Mouse (Mus musculus) MEL (cell line): ENCODE measurements around the gene Rxrb.

Experiments
- BHLHE40 ChIP-seq: IDR thresholded peaks from 2 replicates; pipeline ENCODE4 v1.6.1; 2012; ENCODE audit warnings: low read depth, mild to moderate bottlenecking, inconsistent platforms, low read length, improper control_type of control experiment, borderline replicate concordance
- CTCF ChIP-seq, 3 experiments: IDR thresholded peaks in 2 of 3; conservative IDR thresholded peaks in 1 of 3; 2 replicates each; pipeline ENCODE4 v1.5.1; 2011 to 2012; ENCODE audit warnings: low read length in 3 of 3, low read depth in 2 of 3, mild to moderate bottlenecking in 2 of 3, improper control_type of control experiment in 1 of 3, inconsistent platforms in 1 of 3, mixed read lengths in 1 of 3, moderate library complexity in 1 of 3; ENCODE audit not compliant: control insufficient read depth in 1 of 3, insufficient read depth in 1 of 3, poor library complexity in 1 of 3, severe bottlenecking in 1 of 3
- EP300 ChIP-seq, 2 experiments: IDR thresholded peaks; 2 replicates each; pipeline ENCODE4 v1.6.1; 2011; ENCODE audit warnings: improper control_type of control experiment in 2 of 2, low read length in 2 of 2, low read depth in 1 of 2, mild to moderate bottlenecking in 1 of 2
- GABPA ChIP-seq: IDR thresholded peaks from 2 replicates; pipeline ENCODE4 v1.6.1; 2012; ENCODE audit warnings: low read depth, mild to moderate bottlenecking, inconsistent platforms, low read length, improper control_type of control experiment, moderate library complexity
- HCFC1 ChIP-seq: IDR thresholded peaks from 2 replicates; pipeline ENCODE4 v1.6.1; 2012; ENCODE audit warnings: low read depth, mild to moderate bottlenecking, inconsistent platforms, low read length, improper control_type of control experiment, moderate library complexity
- JUND ChIP-seq: IDR thresholded peaks from 2 replicates; pipeline ENCODE4 v1.6.1; 2011; ENCODE audit warnings: low read depth, mild to moderate bottlenecking, improper control_type of control experiment, low read length
- KAT2A ChIP-seq: conservative IDR thresholded peaks from 2 replicates; pipeline ENCODE4 v1.6.1; 2012; ENCODE audit warnings: low read depth, low read length, improper control_type of control experiment, inconsistent platforms
- NRF1 ChIP-seq: IDR thresholded peaks from 2 replicates; pipeline ENCODE4 v1.6.1; 2014; ENCODE audit warnings: low read depth, mild to moderate bottlenecking, inconsistent platforms, low read length, improper control_type of control experiment, moderate library complexity; ENCODE audit not compliant: poor library complexity, insufficient read depth, severe bottlenecking
- POLR2A ChIP-seq, 2 experiments: IDR thresholded peaks; 2 replicates each; pipeline ENCODE4 v1.6.1; 2011 to 2012; ENCODE audit warnings: low read length in 2 of 2, mild to moderate bottlenecking in 2 of 2, control low read depth in 1 of 2, improper control_type of control experiment in 1 of 2, low read depth in 1 of 2, moderate library complexity in 1 of 2; ENCODE audit not compliant: control insufficient read depth in 1 of 2, insufficient read depth in 1 of 2, poor library complexity in 1 of 2
- USF1 ChIP-seq: IDR thresholded peaks from 2 replicates; pipeline ENCODE4 v1.6.1; 2014; ENCODE audit warnings: low read depth, mild to moderate bottlenecking, inconsistent platforms, low read length, improper control_type of control experiment, moderate library complexity
- ZC3H11A ChIP-seq: IDR thresholded peaks from 2 replicates; pipeline ENCODE4 v1.6.1; 2012; ENCODE audit warnings: low read depth, mild to moderate bottlenecking, inconsistent platforms, low read length, improper control_type of control experiment
- ZNF384 ChIP-seq: IDR thresholded peaks from 2 replicates; pipeline ENCODE4 v1.6.1; 2012; ENCODE audit warnings: low read depth, mild to moderate bottlenecking, inconsistent platforms, low read length, improper control_type of control experiment

GRCm38 (mm10) chr17:34077549-34077948, 45.9 kb downstream of the Rxrb start:
- TF ChIP-seq ZNF384 = no peak
- peak; percentile 70 to 96 (median 82) for TF ChIP-seq CTCF (IDR thresholded peaks at IDR 0.05 in 2 of 3, conservative IDR thresholded peaks at IDR 0.05 in 1 of 3; ENCODE audit: control insufficient read depth in 1 of 3, insufficient read depth in 1 of 3, low read depth in 2 of 3, low read length in 3 of 3, poor library complexity in 1 of 3, severe bottlenecking in 1 of 3)
- no peak for TF ChIP-seq HCFC1
- no peak for TF ChIP-seq EP300 (IDR thresholded peaks at IDR 0.05; ENCODE audit: low read depth in 1 of 2, low read length in 2 of 2)
- no peak for TF ChIP-seq GABPA
- TF ChIP-seq JUND = no peak
- TF ChIP-seq POLR2A (IDR thresholded peaks at IDR 0.05; ENCODE audit: control insufficient read depth in 1 of 2, insufficient read depth in 1 of 2, low read depth in 1 of 2, low read length in 2 of 2, poor library complexity in 1 of 2) = no peak
- TF ChIP-seq USF1 = no peak
- peak; percentile 82 for TF ChIP-seq ZC3H11A
- TF ChIP-seq BHLHE40 = no peak
- TF ChIP-seq KAT2A = no peak
- no peak for TF ChIP-seq NRF1
